Mouse (Mus musculus): Measurements from ENCODE around the gene Cnn1. TPM values are rescaled to one million over a fixed set of nuclear protein-coding genes. Genes with fewer than 3 reads are reported as not detected.

Gene Cnn1
- polyA plus RNA-seq, 1 experiment from 2014 or later = 322 TPM

GRCm38 (mm10) chr9:22116740-22117426 is 17.9 kb downstream of the Cnn1 start, which contains the start of gene Elof1:
Elof1 (minus strand) TSS chr9:22117172.
- Histone ChIP-seq H3K4me2 (ENCODE audit: low read length) (peak within 1 kb of the TSS; percentile 95), H3K4me3 (ENCODE audit: low read depth, low read length) (peak within 1 kb of the TSS; percentile 68), H3K27ac (ENCODE audit: low read depth) (peak within 1 kb of the TSS; percentile 47; the same call in 1 of the 2 replicates), H3K9ac (ENCODE audit: low read length) (peak within 1 kb of the TSS; percentile 79), H3K36me3 (ENCODE audit: control insufficient read depth, insufficient read depth, low read length) (peaks cover 22% of the 10 kb centered on the region), H3K4me1 (replicated peaks; ENCODE audit: control insufficient read depth, insufficient read depth, low read length) (peaks cover 12% of the 10 kb centered on the region; the same call in 1 of the 2 replicates), H3K9me3 (ENCODE audit: control insufficient read depth, low read length) (no peaks in the 10 kb centered on the region), H3K27me3 (replicated peaks; ENCODE audit: control insufficient read depth, insufficient read depth, low read length) (no peaks in the 10 kb centered on the region)
- peak; percentile 92 for DNase-seq (ENCODE audit: low spot score)
- under 1% methylated on average over 49 of the region's 52 CpGs for WGBS
- peak; percentile 93 for ATAC-seq (replicated peaks; ENCODE audit: low FRiP score, low TSS enrichment, low read depth)

- ATAC-seq (replicated peaks; ENCODE audit: low FRiP score, low TSS enrichment, low read depth) (no peak), DNase-seq (ENCODE audit: low spot score) (no peak)
- Histone ChIP-seq H3K27me3 (replicated peaks; ENCODE audit: control insufficient read depth, insufficient read depth, low read length) (no peaks in the 10 kb centered on the region), H3K9me3 (ENCODE audit: control insufficient read depth, low read length) (no peaks in the 10 kb centered on the region), H3K4me3 (ENCODE audit: low read depth, low read length) (peak overlapping the region; percentile 68), H3K4me2 (ENCODE audit: low read length) (peak overlapping the region; percentile 95), H3K4me1 (replicated peaks; ENCODE audit: control insufficient read depth, insufficient read depth, low read length) (peaks cover 12% of the 10 kb centered on the region; the same call in 1 of the 2 replicates), H3K9ac (ENCODE audit: low read length) (peak overlapping the region; percentile 79; the same call in 1 of the 2 replicates), H3K36me3 (ENCODE audit: control insufficient read depth, insufficient read depth, low read length) (peaks cover 12% of the 10 kb centered on the region), H3K27ac (ENCODE audit: low read depth) (no peak overlapping the region)
- WGBS = 42% methylated on average over 10 of the region's 10 CpGs
These were observed 18.9 kb downstream of the Cnn1 start for GRCm38 (mm10) chr9:22117754-22118456.

- WGBS = 84% methylated on average over 4 of the region's 4 CpGs
- no peaks in the 10 kb centered on the region for H3K36me3 ChIP-seq (ENCODE audit: control insufficient read depth, insufficient read depth, low read length)
- H3K4me2 ChIP-seq (ENCODE audit: low read length) = no peak overlapping the region
- peaks cover 12% of the 10 kb centered on the region; the same call in 1 of the 2 replicates for H3K4me1 ChIP-seq (replicated peaks; ENCODE audit: control insufficient read depth, insufficient read depth, low read length)
- no peaks in the 10 kb centered on the region for H3K9me3 ChIP-seq (ENCODE audit: control insufficient read depth, low read length)
- DNase-seq (ENCODE audit: low spot score) = no peak
- ATAC-seq (replicated peaks; ENCODE audit: low FRiP score, low TSS enrichment, low read depth) = no peak
- no peak overlapping the region for H3K4me3 ChIP-seq (ENCODE audit: low read depth, low read length)
- H3K9ac ChIP-seq (ENCODE audit: low read length) = no peak overlapping the region
- H3K27me3 ChIP-seq (replicated peaks; ENCODE audit: control insufficient read depth, insufficient read depth, low read length) = no peaks in the 10 kb centered on the region
- no peak overlapping the region for H3K27ac ChIP-seq (ENCODE audit: low read depth)
These were observed 20.5 kb downstream of the Cnn1 start for GRCm38 (mm10) chr9:22119543-22119942.

GRCm38 (mm10) chr9:22121545-22121944 is 22.5 kb downstream of the Cnn1 start:
- Histone ChIP-seq H3K4me3 (ENCODE audit: low read depth, low read length) (no peak overlapping the region), H3K4me2 (ENCODE audit: low read length) (no peak overlapping the region)
- no peak for DNase-seq (ENCODE audit: low spot score)

GRCm38 (mm10) chr9:22122005-22122404 is 23.0 kb downstream of the Cnn1 start:
- Histone ChIP-seq H3K36me3 (ENCODE audit: control insufficient read depth, insufficient read depth, low read length) (no peaks in the 10 kb centered on the region), H3K4me3 (ENCODE audit: low read depth, low read length) (no peak overlapping the region), H3K27ac (ENCODE audit: low read depth) (no peak overlapping the region), H3K9ac (ENCODE audit: low read length) (no peak overlapping the region), H3K4me1 (replicated peaks; ENCODE audit: control insufficient read depth, insufficient read depth, low read length) (peaks cover 4% of the 10 kb centered on the region; the same call in 1 of the 2 replicates), H3K9me3 (ENCODE audit: control insufficient read depth, low read length) (no peaks in the 10 kb centered on the region), H3K27me3 (replicated peaks; ENCODE audit: control insufficient read depth, insufficient read depth, low read length) (no peaks in the 10 kb centered on the region), H3K4me2 (ENCODE audit: low read length) (no peak overlapping the region)
- ATAC-seq (replicated peaks; ENCODE audit: low FRiP score, low TSS enrichment, low read depth) = no peak
- DNase-seq (ENCODE audit: low spot score) = no peak
- 84% methylated on average over 3 of the region's 3 CpGs for WGBS

More at GRCm38 (mm10) chr9:22121545-22121944, 22.5 kb downstream of the Cnn1 start:
- no peaks in the 10 kb centered on the region for H3K27me3 ChIP-seq (replicated peaks; ENCODE audit: control insufficient read depth, insufficient read depth, low read length)
- peaks cover 4% of the 10 kb centered on the region; the same call in 1 of the 2 replicates for H3K4me1 ChIP-seq (replicated peaks; ENCODE audit: control insufficient read depth, insufficient read depth, low read length)
- H3K36me3 ChIP-seq (ENCODE audit: control insufficient read depth, insufficient read depth, low read length) = no peaks in the 10 kb centered on the region
- no peak overlapping the region for H3K27ac ChIP-seq (ENCODE audit: low read depth)
- no peak overlapping the region for H3K9ac ChIP-seq (ENCODE audit: low read length)
- ATAC-seq (replicated peaks; ENCODE audit: low FRiP score, low TSS enrichment, low read depth) = no peak
- H3K9me3 ChIP-seq (ENCODE audit: control insufficient read depth, low read length) = no peaks in the 10 kb centered on the region

GRCm38 (mm10) chr9:22123069-22123609 is 24.1 kb downstream of the Cnn1 start:
- 84% methylated on average over 7 of the region's 7 CpGs for WGBS
- Histone ChIP-seq H3K36me3 (ENCODE audit: control insufficient read depth, insufficient read depth, low read length) (no peaks in the 10 kb centered on the region), H3K4me2 (ENCODE audit: low read length) (no peak overlapping the region), H3K27me3 (replicated peaks; ENCODE audit: control insufficient read depth, insufficient read depth, low read length) (no peaks in the 10 kb centered on the region), H3K4me1 (replicated peaks; ENCODE audit: control insufficient read depth, insufficient read depth, low read length) (no peaks in the 10 kb centered on the region), H3K4me3 (ENCODE audit: low read depth, low read length) (no peak overlapping the region), H3K9me3 (ENCODE audit: control insufficient read depth, low read length) (no peaks in the 10 kb centered on the region), H3K9ac (ENCODE audit: low read length) (no peak overlapping the region), H3K27ac (ENCODE audit: low read depth) (no peak overlapping the region)
- no peak for ATAC-seq (replicated peaks; ENCODE audit: low FRiP score, low TSS enrichment, low read depth)
- DNase-seq (ENCODE audit: low spot score) = no peak

- no peak overlapping the region for H3K4me2 ChIP-seq (ENCODE audit: low read length)
- no peak overlapping the region for H3K9ac ChIP-seq (ENCODE audit: low read length)
- WGBS = 92% methylated on average over 3 of the region's 3 CpGs
- no peaks in the 10 kb centered on the region for H3K36me3 ChIP-seq (ENCODE audit: control insufficient read depth, insufficient read depth, low read length)
- H3K27me3 ChIP-seq (replicated peaks; ENCODE audit: control insufficient read depth, insufficient read depth, low read length) = no peaks in the 10 kb centered on the region
- ATAC-seq (replicated peaks; ENCODE audit: low FRiP score, low TSS enrichment, low read depth) = no peak
- no peak overlapping the region for H3K27ac ChIP-seq (ENCODE audit: low read depth)
- DNase-seq (ENCODE audit: low spot score) = no peak
- H3K4me1 ChIP-seq (replicated peaks; ENCODE audit: control insufficient read depth, insufficient read depth, low read length) = no peaks in the 10 kb centered on the region
- no peaks in the 10 kb centered on the region for H3K9me3 ChIP-seq (ENCODE audit: control insufficient read depth, low read length)
- H3K4me3 ChIP-seq (ENCODE audit: low read depth, low read length) = no peak overlapping the region
These were observed 25.2 kb downstream of the Cnn1 start for GRCm38 (mm10) chr9:22124169-22124568.

- Histone ChIP-seq H3K9me3 (ENCODE audit: control insufficient read depth, low read length) (no peaks in the 10 kb centered on the region), H3K4me2 (ENCODE audit: low read length) (no peak overlapping the region), H3K4me3 (ENCODE audit: low read depth, low read length) (no peak overlapping the region), H3K9ac (ENCODE audit: low read length) (no peak overlapping the region), H3K27ac (ENCODE audit: low read depth) (no peak overlapping the region), H3K27me3 (replicated peaks; ENCODE audit: control insufficient read depth, insufficient read depth, low read length) (no peaks in the 10 kb centered on the region), H3K36me3 (ENCODE audit: control insufficient read depth, insufficient read depth, low read length) (no peaks in the 10 kb centered on the region), H3K4me1 (replicated peaks; ENCODE audit: control insufficient read depth, insufficient read depth, low read length) (no peaks in the 10 kb centered on the region)
- no peak for ATAC-seq (replicated peaks; ENCODE audit: low FRiP score, low TSS enrichment, low read depth)
- DNase-seq (ENCODE audit: low spot score) = no peak
- 87% methylated on average over 15 of the region's 15 CpGs for WGBS
These were observed 26.4 kb downstream of the Cnn1 start for GRCm38 (mm10) chr9:22125246-22126027.
